Mouse (Mus musculus) right cerebral cortex, postnatal 10 days (tissue): Measurements from ENCODE around the gene Zfp524.
"Not testable (repeated sequence)": the region's sequence is repeated elsewhere in the genome, so short reads cannot be mapped to it uniquely, and the experiment has no call there.

Experiments used
- DNase-seq, 2 experiments: peaks; one replicate each; pipeline ENCODE4 v3.0.0; 2021; ENCODE audit warnings: low spot score in 2 of 2

Zfp524 gene

GRCm38 (mm10) chr7:5014251-5015117 lies at the start of gene Zfp524, which contains the start of gene Fiz1:
TSS of gene Zfp524 (plus strand) at chr7:5014415.
TSS of gene Fiz1 (minus strand) at chr7:5014697.
- DNase-seq: peak; percentile 97

GRCm38 (mm10) chr7:4964988-4965387 lies 49.2 kb upstream of the Zfp524 start:
- no peak for DNase-seq

- no peak for DNase-seq
Measured at GRCm38 (mm10) chr7:4971068-4971467, 43.1 kb upstream of the Zfp524 start, which contains the start of gene Sbk3. TSS of gene Sbk3 (minus strand) at chr7:4971168.

GRCm38 (mm10) chr7:4971710-4972109 lies 42.5 kb upstream of the Zfp524 start:
- no peak for DNase-seq

- no peak for DNase-seq
Measured at GRCm38 (mm10) chr7:4972321-4973047, 41.7 kb upstream of the Zfp524 start.

- no peak for DNase-seq
Measured at GRCm38 (mm10) chr7:4975455-4975854, 38.8 kb upstream of the Zfp524 start.

- no peak for DNase-seq
Measured at GRCm38 (mm10) chr7:4976832-4977231, 37.4 kb upstream of the Zfp524 start.

GRCm38 (mm10) chr7:4988250-4988649 lies 26.0 kb upstream of the Zfp524 start:
- no peak for DNase-seq

GRCm38 (mm10) chr7:4993347-4993998 lies 20.7 kb upstream of the Zfp524 start:
- DNase-seq: no peak

- DNase-seq: no peak
Measured at GRCm38 (mm10) chr7:4993999-4994788, 20.0 kb upstream of the Zfp524 start.

- no peak for DNase-seq
Measured at GRCm38 (mm10) chr7:4995268-4996002, 18.8 kb upstream of the Zfp524 start.

GRCm38 (mm10) chr7:4996003-4996895 lies 18.0 kb upstream of the Zfp524 start, which contains the start of gene Zfp579:
TSS of gene Zfp579 (minus strand) at chr7:4996158.
- DNase-seq: peak; percentile 95 to 97

GRCm38 (mm10) chr7:4996934-4997333 lies 17.3 kb upstream of the Zfp524 start:
- DNase-seq: no peak

GRCm38 (mm10) chr7:4999876-5000275 lies 14.3 kb upstream of the Zfp524 start:
- DNase-seq: no peak

- not testable (repeated sequence) for DNase-seq
Measured at GRCm38 (mm10) chr7:5002876-5003275, 11.3 kb upstream of the Zfp524 start.

GRCm38 (mm10) chr7:5008229-5008628 lies 6.0 kb upstream of the Zfp524 start:
- no peak for DNase-seq

GRCm38 (mm10) chr7:5012681-5013513 lies 1.3 kb upstream of the Zfp524 start:
- peak in 1 of 2 experiments; percentile 42 for DNase-seq

- peak; percentile 95 for DNase-seq
Measured at GRCm38 (mm10) chr7:5015118-5016001, 1.1 kb downstream of the Zfp524 start, which contains the start of gene Gm44973. TSS of gene Gm44973 (plus strand) at chr7:5015496.
